8 mouse cellular contexts compared by ENCODE assay signal in the genomic region with DNA sequence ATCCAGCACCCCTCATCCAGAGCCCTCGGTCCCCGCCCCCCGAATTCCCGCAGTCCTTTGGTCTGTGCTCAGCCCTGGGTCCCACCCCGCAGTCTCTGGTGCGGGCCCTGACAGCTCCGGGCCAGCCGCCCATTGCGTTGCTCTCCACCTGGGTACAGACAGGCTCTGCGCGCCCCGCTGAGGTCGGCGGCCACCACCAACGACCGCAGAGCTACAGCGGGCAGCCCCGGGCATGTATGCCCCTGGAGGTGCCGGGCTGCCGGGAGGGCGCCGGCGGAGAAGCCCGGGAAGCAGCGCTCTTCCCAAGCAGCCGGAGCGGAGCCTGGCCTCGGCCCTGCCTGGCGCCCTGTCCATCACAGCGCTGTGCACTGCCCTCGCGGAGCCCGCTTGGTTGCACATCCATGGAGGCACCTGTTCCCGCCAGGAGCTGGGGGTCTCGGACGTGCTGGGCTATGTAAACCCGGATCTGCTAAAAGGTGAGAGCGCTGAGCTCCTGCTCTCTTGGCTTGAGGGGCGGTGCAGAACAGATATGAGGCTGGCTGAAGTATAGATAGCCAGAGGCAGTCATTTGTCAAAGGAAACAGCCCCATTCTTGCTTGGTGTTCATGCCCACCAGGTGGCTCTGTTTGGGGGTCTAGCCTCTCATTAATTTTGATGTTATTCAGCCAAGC. TPM values are rescaled to one million over a fixed set of nuclear protein-coding genes. Genes with fewer than 3 reads are reported as not detected.
A peak's percentile ranks its signal among the peaks of the same experiment; 100 is the strongest.
DNase-seq lines count a peak whose midpoint lies in the region; ATAC-seq and TF ChIP-seq lines count a peak whose summit lies in the region.

No protein-coding gene starts in this region.

- H3K4me3 ChIP-seq in G1E (ENCODE audit: low read depth, low read length): peak overlapping the region; percentile 97
- peak overlapping the region; percentile 82 for H3K4me3 ChIP-seq in forebrain, embryonic 14.5 days (ENCODE audit: low read depth, low read length)
- H3K4me3 ChIP-seq in hindbrain, embryonic 12.5 days: peak overlapping the region; percentile 96

- H3K4me1 ChIP-seq in G1E (ENCODE audit: insufficient read depth, low read depth, low read length): peaks cover 47% of the 10 kb centered on the region
- peaks cover 13% of the 10 kb centered on the region for H3K4me1 ChIP-seq in forebrain, embryonic 14.5 days (ENCODE audit: control insufficient read depth, insufficient read depth, low read length)
- H3K4me1 ChIP-seq in hindbrain, embryonic 12.5 days: peaks cover 18% of the 10 kb centered on the region

- ATAC-seq in G1E (ENCODE audit: extremely low read depth, insufficient number of reproducible peaks, low FRiP score, poor library complexity, severe bottlenecking): no peak
- peak; percentile 11 for ATAC-seq in cerebellum, adult (ENCODE audit: insufficient number of reproducible peaks, low FRiP score, low TSS enrichment)
- ATAC-seq in forebrain, embryonic 14.5 days: peak; percentile 57
- ATAC-seq in hindbrain, embryonic 12.5 days (ENCODE audit: low FRiP score): peak; percentile 71

- H3K4me2 ChIP-seq in forebrain, embryonic 14.5 days (ENCODE audit: low read length): peak overlapping the region; percentile 95
- H3K4me2 ChIP-seq in hindbrain, embryonic 12.5 days (replicated peaks): peak overlapping the region; percentile 97

- WGBS in forebrain, embryonic 14.5 days: 0% methylated on average over 39 of the region's 39 CpGs
- WGBS in hindbrain, embryonic 12.5 days: under 1% methylated on average over 39 of the region's 39 CpGs

- H3K9ac ChIP-seq in forebrain, embryonic 14.5 days (ENCODE audit: low read length): peak overlapping the region; percentile 88
- peak overlapping the region; percentile 94 for H3K9ac ChIP-seq in hindbrain, embryonic 12.5 days

- H3K27me3 ChIP-seq in G1E (ENCODE audit: insufficient read depth, low read length): no peaks in the 10 kb centered on the region
- no peaks in the 10 kb centered on the region for H3K27me3 ChIP-seq in forebrain, embryonic 14.5 days (replicated peaks; ENCODE audit: control insufficient read depth, insufficient read depth, low read length)
- H3K27me3 ChIP-seq in hindbrain, embryonic 12.5 days: no peaks in the 10 kb centered on the region

- TF ChIP-seq CTCF in G1E (IDR thresholded peaks at IDR 0.05; ENCODE audit: low read depth, low read length): no peak

- no peaks in the 10 kb centered on the region for H3K9me3 ChIP-seq in G1E (replicated peaks)
- H3K9me3 ChIP-seq in forebrain, embryonic 14.5 days (replicated peaks; ENCODE audit: control insufficient read depth, low read length): no peaks in the 10 kb centered on the region
- H3K9me3 ChIP-seq in hindbrain, embryonic 12.5 days (replicated peaks): no peaks in the 10 kb centered on the region

- H3K27ac ChIP-seq in forebrain, embryonic 14.5 days (ENCODE audit: low read depth, low read length): peak overlapping the region; percentile 73
- peak overlapping the region; percentile 81 for H3K27ac ChIP-seq in hindbrain, embryonic 12.5 days

- peak; percentile 37 for DNase-seq in G1E (ENCODE audit: low spot score)
- peak; percentile 56 for DNase-seq in forebrain, embryonic 14.5 days (ENCODE audit: low spot score)
- peak; percentile 42 to 50 for DNase-seq in layer of hippocampus, postnatal 14 days (ENCODE audit: low spot score in 2 of 2)
- peak; percentile 48 to 59 for DNase-seq in lung, postnatal 4 days
- DNase-seq in retina, postnatal 7 days (ENCODE audit: low read depth, low spot score): peak; percentile 16
- DNase-seq in urinary bladder, adult 18-20 months (ENCODE audit: low spot score in 2 of 2): peak; percentile 15 to 44

- peaks cover 64% of the 10 kb centered on the region for H3K36me3 ChIP-seq in G1E (replicated peaks)
- H3K36me3 ChIP-seq in forebrain, embryonic 14.5 days (ENCODE audit: control insufficient read depth, insufficient read depth, low read length): peaks cover 30% of the 10 kb centered on the region
- H3K36me3 ChIP-seq in hindbrain, embryonic 12.5 days: peaks cover 29% of the 10 kb centered on the region

RNA-seq across cellular contexts. Expression of a gene that starts 0.8 kb away (rescaled TPM):
- 21.7 and 47.9 TPM in 2 replicates for total RNA-seq in G1E (2014; fragmentation: Nextera tagmentation)
- total RNA-seq in G1E (2017): 29.9 and 30.8 TPM in 2 replicates
- 26.4 and 27.7 TPM in 2 replicates for polyA plus RNA-seq in G1E (2012)
- polyA plus RNA-seq in forebrain, embryonic 14.5 days (2014; fragmentation: Nextera tagmentation; extraction: Ambion mirVana): 24.4 and 27.8 TPM in 2 replicates
- 41.1 and 41.3 TPM in 2 replicates for polyA plus RNA-seq in hindbrain, embryonic 12.5 days (2016; fragmentation: Nextera tagmentation; extraction: Ambion mirVana)
- total RNA-seq in layer of hippocampus, postnatal 14 days (2021): 100 to 1,000 TPM in 1 of 2 experiments, 10 to 100 TPM in 1; 96.3 to 101 TPM

RNA-seq across cellular contexts. Expression of a gene that starts 0.9 kb away (rescaled TPM):
- total RNA-seq in G1E (2014; fragmentation: Nextera tagmentation) (40.9 and 49.2 TPM in 2 replicates), G1E (2017) (42.5 and 46.4 TPM in 2 replicates)
- 11.3 and 12.7 TPM in 2 replicates for polyA plus RNA-seq in G1E (2012)
- 64.3 and 67.7 TPM in 2 replicates for polyA plus RNA-seq in forebrain, embryonic 14.5 days (2014; fragmentation: Nextera tagmentation; extraction: Ambion mirVana)
- 54.7 and 56.2 TPM in 2 replicates for polyA plus RNA-seq in hindbrain, embryonic 12.5 days (2016; fragmentation: Nextera tagmentation; extraction: Ambion mirVana)
- total RNA-seq in layer of hippocampus, postnatal 14 days (2021): 10 to 100 TPM; 62.2 to 68.6 TPM

RNA-seq across cellular contexts. Expression of a gene that starts 21.5 kb away (rescaled TPM):
- total RNA-seq in G1E (2014; fragmentation: Nextera tagmentation) (73.9 and 81.6 TPM in 2 replicates), G1E (2017) (242 and 250 TPM in 2 replicates)
- polyA plus RNA-seq in G1E (2012): 46.5 and 50.4 TPM in 2 replicates
- 102 and 109 TPM in 2 replicates for polyA plus RNA-seq in forebrain, embryonic 14.5 days (2014; fragmentation: Nextera tagmentation; extraction: Ambion mirVana)
- polyA plus RNA-seq in hindbrain, embryonic 12.5 days (2016; fragmentation: Nextera tagmentation; extraction: Ambion mirVana): 86.0 and 86.9 TPM in 2 replicates
- total RNA-seq in layer of hippocampus, postnatal 14 days (2021): 100 to 1,000 TPM; 148 to 149 TPM

RNA-seq across cellular contexts. Expression of a gene that starts 40.3 kb away (rescaled TPM):
- total RNA-seq in G1E (2014; fragmentation: Nextera tagmentation): 155 and 199 TPM in 2 replicates
- total RNA-seq in G1E (2017): 216 and 224 TPM in 2 replicates
- 25.0 and 32.5 TPM in 2 replicates for polyA plus RNA-seq in G1E (2012)
- polyA plus RNA-seq in forebrain, embryonic 14.5 days (2014; fragmentation: Nextera tagmentation; extraction: Ambion mirVana): 68.1 and 68.4 TPM in 2 replicates
- 86.8 and 88.0 TPM in 2 replicates for polyA plus RNA-seq in hindbrain, embryonic 12.5 days (2016; fragmentation: Nextera tagmentation; extraction: Ambion mirVana)
- 10 to 100 TPM; 77.5 to 79.7 TPM for total RNA-seq in layer of hippocampus, postnatal 14 days (2021)

RNA-seq across cellular contexts. Expression of a gene that starts 40.4 kb away (rescaled TPM):
- total RNA-seq in G1E (2014; fragmentation: Nextera tagmentation): 4.7 and 5.2 TPM in 2 replicates
- total RNA-seq in G1E (2017): 4.7 and 4.8 TPM in 2 replicates
- polyA plus RNA-seq in G1E (2012): 0.08 and 0.14 TPM in 2 replicates
- polyA plus RNA-seq in forebrain, embryonic 14.5 days (2014; fragmentation: Nextera tagmentation; extraction: Ambion mirVana): 1.5 and 1.9 TPM in 2 replicates
- polyA plus RNA-seq in hindbrain, embryonic 12.5 days (2016; fragmentation: Nextera tagmentation; extraction: Ambion mirVana): 2.6 and 2.8 TPM in 2 replicates
- under 1 TPM; 0.74 to 0.97 TPM for total RNA-seq in layer of hippocampus, postnatal 14 days (2021)
